Mouse (Mus musculus): ENCODE measurements around the gene Ppp2r1b.

Ppp2r1b gene

DNA sequence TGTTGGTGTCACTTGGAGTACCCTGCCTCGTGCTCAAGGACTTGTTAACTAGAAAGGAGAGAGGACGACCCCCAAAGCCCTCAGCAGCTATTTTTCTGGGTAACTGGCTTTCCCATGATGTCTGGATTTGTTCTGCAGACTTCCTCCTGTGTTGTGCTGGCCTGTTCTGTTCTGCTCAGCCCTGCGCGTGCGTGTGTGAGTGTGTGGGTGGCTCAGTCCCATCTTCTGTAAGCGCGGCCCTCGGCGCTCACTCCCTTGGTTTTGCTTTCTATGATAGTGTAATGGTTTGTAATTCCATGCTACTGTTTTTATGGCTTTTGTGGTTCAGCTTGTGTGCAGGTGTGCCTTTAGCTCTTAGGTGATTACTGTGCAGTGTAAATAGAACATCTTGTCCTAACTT, 28.1 kb downstream of the Ppp2r1b start:
- DNase-seq = no peak

GRCm38 (mm10) chr9:50874031-50874430, 28.9 kb downstream of the Ppp2r1b start:
- peak; percentile 61 for DNase-seq

DNA sequence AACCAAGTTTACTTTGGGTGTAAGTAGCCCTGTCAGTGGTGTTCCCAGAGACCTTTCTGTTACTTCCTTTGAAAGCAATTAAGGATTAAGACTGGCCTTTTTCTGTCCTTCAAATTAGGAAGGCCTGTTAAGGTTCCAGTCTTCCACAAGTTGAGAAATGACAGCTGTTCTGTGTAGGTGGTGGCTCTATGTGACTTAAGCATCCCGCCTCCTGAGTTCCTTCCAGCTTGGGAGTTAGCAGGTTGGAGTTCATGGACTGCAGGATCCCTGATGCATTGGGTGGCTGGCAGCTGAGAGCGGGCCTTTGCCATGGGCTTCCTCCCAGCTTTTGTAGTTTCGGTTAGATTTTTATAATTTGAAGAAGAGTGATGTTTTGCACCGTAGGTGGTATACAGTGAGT, 30.4 kb downstream of the Ppp2r1b start:
- no peak for DNase-seq

DNA sequence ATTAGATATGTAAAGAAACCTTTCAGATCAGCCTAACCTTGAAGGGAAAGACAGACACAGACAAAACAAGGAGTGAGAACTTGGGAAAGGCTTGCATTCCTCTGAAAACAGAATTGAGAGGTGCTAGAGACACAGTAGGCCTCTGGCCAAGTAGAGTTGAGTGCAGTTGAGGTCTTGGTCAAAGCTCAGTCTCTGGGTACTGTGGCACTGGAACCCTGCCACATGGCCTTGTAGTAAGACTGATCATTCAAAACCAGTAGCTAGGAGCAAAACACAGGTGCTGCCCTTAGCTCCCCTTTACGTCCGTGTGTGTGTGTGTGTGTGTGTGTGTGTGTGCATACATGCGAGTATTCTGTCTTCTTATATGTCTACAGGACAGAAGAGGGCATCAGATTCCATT, 31.2 kb downstream of the Ppp2r1b start:
- DNase-seq = peak; percentile 84

DNA sequence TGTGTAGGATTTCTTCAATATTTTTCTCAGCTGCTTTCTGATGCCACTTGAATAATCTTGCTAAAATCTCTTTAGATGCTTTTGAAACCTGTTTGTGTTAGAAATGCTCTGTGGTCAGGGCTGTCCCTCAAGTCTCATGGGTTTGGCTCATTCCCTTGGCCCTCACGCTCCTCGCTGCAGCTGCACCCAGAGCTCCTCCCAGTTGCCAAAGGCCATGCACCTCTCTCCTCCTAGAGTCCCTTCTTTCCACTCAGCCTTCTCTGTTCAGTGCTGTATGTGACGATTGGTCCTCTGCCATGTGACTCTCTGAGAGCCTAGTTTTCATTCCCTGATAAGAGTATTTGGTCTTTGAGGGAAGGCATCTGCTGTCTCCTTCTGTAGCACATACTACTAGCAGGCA, 32.3 kb downstream of the Ppp2r1b start:
- DNase-seq = no peak

DNA sequence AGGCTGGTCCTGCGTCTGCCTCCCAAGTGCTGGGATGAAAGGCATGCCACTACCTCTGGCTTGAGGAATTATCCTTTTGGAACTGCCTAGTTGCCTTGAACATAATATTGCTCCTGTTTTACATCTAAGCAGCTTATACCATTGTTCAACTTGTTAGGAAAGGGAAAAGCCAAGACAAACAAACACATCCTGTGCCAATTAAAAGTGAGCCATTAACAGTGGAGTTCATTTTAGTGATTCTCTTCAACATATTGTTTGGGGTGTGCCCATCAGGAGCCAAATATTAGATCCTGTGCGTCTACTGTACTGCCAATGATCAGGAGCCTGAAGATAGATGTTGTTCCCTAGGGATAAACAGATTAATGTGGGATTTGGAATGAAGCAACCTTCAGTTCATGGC, 37.1 kb downstream of the Ppp2r1b start:
- DNase-seq = no peak

DNA sequence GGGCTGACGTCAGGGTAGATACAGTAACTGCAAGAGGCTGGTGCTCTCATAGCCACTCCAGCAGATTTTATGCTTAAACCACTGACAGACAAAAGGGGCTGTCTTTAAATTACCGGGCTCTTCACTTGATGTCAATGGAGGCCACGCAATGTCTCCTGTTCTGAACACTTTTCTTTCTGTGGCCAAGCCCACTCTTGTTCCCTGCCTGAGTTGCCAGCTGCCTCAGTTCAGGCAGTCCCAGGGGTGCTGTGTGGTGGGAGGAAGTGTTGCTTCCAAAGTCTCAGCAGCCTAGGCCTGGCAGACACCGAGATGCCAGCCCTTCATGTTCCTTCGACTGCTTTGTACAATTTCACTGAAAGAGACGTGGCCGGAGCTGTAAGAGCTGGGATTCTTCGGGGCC, 39.0 kb downstream of the Ppp2r1b start:
- no peak for DNase-seq

DNA sequence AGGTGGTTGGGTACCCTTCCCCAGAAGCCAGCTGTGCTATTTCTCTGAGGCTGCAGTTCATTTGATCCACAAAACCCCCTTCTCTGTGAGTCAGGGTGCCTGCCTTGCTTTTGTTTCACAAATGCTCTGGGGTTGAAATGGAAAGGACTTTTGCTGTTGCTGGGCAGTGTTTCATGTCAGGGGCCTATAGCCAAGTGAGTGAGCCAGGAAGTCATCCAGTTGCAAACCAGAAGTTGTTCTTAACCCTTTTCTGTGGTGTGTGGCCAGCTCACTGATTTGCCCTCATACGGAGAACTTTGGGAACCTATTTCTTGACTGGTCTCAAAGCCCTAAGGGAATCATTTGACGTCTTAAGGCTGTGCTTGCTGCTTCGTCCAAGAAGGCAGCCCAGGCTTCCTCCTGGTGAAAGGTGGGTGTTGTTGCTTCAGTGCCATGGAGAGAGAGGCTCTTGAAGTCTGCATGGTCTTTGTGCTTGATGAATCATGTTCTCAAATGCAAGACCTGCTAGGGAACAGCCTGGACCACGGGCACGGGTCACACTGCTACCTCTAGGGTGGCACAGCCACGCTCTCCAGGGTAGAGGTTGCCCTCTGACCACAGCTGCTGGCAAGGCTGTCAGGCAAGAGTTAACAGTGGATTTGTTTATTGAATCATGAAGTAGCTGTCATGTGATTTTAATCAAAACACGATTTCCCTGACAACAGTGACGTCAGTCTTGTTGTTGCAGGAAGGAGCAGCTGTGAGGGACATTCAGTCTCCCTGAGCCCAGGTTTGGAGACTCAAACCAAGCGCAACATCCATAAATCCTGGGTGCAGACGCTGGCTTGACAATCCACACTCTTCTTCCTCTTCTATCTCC, 39.9 kb downstream of the Ppp2r1b start:
- DNase-seq = peak; percentile 84

DNA sequence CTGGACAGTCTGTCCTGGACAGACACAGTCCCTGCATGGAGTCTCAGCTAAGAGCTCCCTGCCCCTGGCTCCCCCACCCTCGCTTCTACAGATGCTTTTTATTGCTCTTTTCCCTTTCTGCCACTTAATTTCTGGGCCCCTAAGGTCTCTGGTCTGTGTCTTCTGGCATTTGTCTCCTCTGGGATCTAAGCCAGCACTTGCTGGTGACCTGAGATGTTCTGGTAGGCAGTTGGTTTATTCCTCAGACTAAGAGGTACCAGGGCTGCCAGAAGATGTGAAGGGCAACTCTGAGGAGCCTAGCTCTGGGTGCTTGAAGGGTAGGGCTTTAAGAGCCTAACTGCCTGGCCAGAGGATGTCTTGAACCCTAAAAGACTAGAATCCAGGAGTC, 40.5 kb downstream of the Ppp2r1b start:
- DNase-seq = peak; percentile 33

DNA sequence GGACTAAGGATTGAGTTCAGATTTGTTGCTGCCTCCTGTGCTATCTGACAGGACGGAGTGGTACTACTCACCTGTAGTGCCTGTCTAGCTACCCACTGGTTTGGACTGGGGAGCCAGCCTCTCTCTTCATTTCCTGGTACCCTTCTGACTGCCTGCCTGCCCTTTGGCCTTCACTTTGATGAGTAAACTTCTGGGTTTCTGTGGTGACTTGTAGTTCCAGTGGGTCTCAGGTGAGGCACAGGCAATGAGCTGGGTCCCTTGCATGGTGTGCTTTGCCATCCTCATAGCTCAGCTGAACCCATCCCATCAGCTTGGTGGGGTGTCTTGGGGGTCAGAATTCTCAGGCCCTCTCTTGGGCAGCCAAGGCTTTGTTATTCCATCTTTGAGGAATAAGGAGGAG, 41.8 kb downstream of the Ppp2r1b start:
- DNase-seq = no peak

GRCm38 (mm10) chr9:50887351-50887750, 42.2 kb downstream of the Ppp2r1b start:
- no peak for DNase-seq

- no peak for DNase-seq
Measured at GRCm38 (mm10) chr9:50889211-50889610, 44.1 kb downstream of the Ppp2r1b start.

- no peak for DNase-seq
Measured at GRCm38 (mm10) chr9:50889964-50890363, 44.9 kb downstream of the Ppp2r1b start.

DNA sequence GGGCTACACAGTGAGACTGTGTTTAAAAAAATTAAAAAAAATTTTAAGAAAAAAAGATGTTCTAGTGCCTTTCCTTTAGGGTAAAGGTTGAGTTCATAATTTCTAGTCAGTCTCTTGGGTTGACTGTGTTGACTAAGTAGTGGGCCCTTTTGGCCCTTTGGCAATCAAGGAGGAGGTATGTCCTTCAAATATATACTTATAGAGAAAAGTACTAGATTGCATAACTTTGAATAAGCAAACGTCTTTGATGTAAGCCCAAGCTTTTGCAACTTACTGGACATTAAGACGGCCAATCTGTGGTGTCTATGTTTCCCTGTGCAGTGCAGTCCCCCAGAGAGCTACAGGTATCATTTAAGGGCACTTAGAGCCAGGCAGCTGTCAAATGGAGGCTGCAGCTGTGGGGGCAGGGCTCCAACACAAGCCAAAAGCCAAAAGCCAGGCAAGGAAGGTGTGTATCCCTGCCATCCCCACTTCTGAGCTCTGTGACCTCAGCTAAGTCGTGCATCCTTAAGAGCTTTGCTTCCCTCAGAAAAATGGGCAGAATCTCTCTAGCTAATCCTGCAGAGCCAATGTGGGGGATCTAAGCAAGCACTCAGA, 45.5 kb downstream of the Ppp2r1b start:
- DNase-seq = no peak

GRCm38 (mm10) chr9:50893665-50894064, 48.6 kb downstream of the Ppp2r1b start:
- no peak for DNase-seq

DNA sequence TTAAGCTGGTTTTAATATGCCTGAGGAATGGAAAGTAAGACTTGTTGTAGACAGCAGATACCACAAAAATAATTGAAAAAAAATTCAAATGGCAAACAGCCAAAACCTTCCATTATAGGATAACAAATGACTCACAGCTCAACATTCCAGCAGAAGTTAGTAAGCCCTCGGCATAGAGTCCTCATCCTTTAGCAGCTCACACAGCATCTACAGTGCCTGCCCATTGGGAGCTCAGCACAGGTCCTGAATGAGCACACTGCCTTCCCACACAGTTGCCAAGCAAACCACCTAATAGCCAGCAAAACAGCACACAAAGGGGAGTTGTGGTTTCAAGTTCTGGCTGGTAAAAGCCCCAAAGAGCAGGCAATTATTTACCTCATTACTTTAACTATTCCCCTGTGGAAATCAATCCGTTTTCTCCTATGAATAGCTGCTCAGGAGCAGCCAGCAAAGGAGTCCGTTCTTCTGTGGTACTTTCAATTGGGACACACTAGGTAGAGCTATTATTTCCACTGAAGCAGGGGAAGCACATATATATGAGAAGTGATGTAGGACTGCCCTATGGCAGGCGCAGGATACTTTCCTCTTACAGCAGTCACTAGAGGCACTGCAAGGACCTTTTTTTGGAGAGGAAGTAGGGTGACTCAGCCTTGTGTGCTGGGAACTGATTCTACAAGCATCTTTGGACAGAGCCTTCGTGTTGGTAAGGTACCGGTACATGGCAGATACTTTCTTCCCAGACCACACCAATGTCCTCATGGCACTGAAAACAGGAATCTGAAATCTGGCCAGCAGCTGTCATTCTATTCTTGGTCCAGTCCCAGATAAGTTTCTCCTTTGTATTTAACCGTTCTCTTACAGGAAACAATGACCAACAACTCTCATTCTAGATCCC, 55.2 kb downstream of the Ppp2r1b start:
- DNase-seq = no peak

- DNase-seq = no peak
Measured at GRCm38 (mm10) chr9:50904196-50904847, 59.2 kb downstream of the Ppp2r1b start.

DNA sequence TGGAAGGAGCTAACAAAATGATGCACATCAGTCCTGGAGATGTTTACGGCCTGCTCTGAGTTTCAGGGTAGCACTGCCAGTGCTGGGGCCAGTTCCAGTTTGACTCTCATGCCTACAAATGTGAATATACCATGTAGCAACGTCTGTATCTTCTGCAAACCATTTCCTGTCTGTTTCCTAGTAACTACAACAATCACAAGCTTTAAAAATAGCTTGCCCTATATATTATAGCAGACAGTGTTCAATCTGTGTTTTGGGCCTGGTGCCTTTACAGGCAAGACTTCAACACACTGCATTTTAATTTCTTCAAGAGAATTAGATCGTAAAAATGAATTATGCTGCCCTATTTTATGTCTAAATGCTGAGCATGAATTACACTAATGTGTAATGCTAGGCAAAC, 60.2 kb downstream of the Ppp2r1b start:
- DNase-seq = no peak

GRCm38 (mm10) chr9:50911861-50912515, 66.9 kb downstream of the Ppp2r1b start:
- no peak for DNase-seq

DNA sequence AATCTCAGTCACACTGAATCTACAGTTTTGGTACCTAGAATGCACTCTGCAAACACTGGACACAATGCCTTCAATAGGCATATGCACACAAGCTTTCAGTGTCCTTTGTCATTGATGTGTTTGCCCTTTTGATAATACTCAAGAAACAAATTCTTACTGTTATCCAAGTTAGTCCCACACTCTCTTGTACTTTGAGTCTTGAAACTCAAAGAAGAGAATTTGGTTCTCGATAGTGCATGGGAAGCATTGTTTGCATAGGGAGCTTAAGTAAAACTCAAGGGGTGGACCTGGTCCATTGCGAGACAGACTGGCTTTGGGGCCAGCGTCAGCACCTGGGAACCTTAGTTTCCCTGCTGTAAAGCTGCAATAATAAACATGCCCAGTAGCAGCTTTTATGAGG, 73.0 kb downstream of the Ppp2r1b start:
- DNase-seq = no peak

GRCm38 (mm10) chr9:50919554-50919953, 74.5 kb downstream of the Ppp2r1b start:
- no peak for DNase-seq
